Mouse (Mus musculus) kidney, adult 2 months (tissue): Measurements from ENCODE around the gene Hmgb2. TPM values are rescaled to one million over a fixed set of nuclear protein-coding genes. Genes with fewer than 3 reads are reported as not detected.
"Not testable (repeated sequence)": the region's sequence is repeated elsewhere in the genome, so short reads cannot be mapped to it uniquely, and the experiment has no call there.

Experiments
- DNase-seq: peaks from one replicate; pipeline ENCODE4 v3.0.0; 2021
- H3K27ac ChIP-seq: fragments of 200-500 bp; 2 replicates; pipeline ENCODE4 v1.5.1; 2012; ENCODE audit warnings: low read depth, low read length, control low read depth, inconsistent platforms; ENCODE audit not compliant: insufficient read depth
- H3K27me3 ChIP-seq: fragments of 200-500 bp; replicated peaks from 2 replicates; pipeline ENCODE4 v1.6.1; 2012; ENCODE audit warnings: mild to moderate bottlenecking, moderate library complexity, low read length, inconsistent platforms; ENCODE audit not compliant: control insufficient read depth, insufficient read depth
- H3K36me3 ChIP-seq: fragments of 200-500 bp; 2 replicates; pipeline ENCODE4 v1.6.1; 2012; ENCODE audit warnings: mild to moderate bottlenecking, moderate library complexity, low read length, inconsistent platforms; ENCODE audit not compliant: control insufficient read depth, insufficient read depth
- H3K4me1 ChIP-seq: fragments of 200-500 bp; 2 replicates; pipeline ENCODE4 v1.6.1; 2011; ENCODE audit warnings: low read length; ENCODE audit not compliant: control insufficient read depth, insufficient read depth
- H3K4me3 ChIP-seq: fragments of 200-500 bp; 2 replicates; pipeline ENCODE4 v1.5.1; 2011; ENCODE audit warnings: mild to moderate bottlenecking, low read depth, low read length, control low read depth; ENCODE audit not compliant: insufficient read depth
- CTCF ChIP-seq: fragments of 200-500 bp; conservative IDR thresholded peaks from 2 replicates; pipeline ENCODE4 v1.5.1; 2011; ENCODE audit warnings: low read depth, mild to moderate bottlenecking, control low read depth, low read length, moderate library complexity, mixed read lengths; ENCODE audit not compliant: insufficient read depth, insufficient read length
- POLR2A ChIP-seq: fragments of 200-500 bp; IDR thresholded peaks from one replicate; pipeline ENCODE4 v1.6.1; 2011; ENCODE audit warnings: low read depth, low read length, control low read depth
- WGBS: fragments of 180-500 bp; shearing (Covaris S2); methylation state at CpG from one replicate; pipeline ENCODE4 v1.1.7; 2018; 5-methylcytosine and 5-hydroxymethylcytosine counted together
- polyA plus RNA-seq: library from polyadenylated mRNA; depleted of rRNA; stranded (reverse); fragments of >200 nt; gene quantifications from 2 replicates; pipeline ENCODE4 v1.2.3, GENCODE M21; 2012

The Hmgb2 gene
- polyA plus RNA-seq, 1 experiment: 6.8 TPM

DNA sequence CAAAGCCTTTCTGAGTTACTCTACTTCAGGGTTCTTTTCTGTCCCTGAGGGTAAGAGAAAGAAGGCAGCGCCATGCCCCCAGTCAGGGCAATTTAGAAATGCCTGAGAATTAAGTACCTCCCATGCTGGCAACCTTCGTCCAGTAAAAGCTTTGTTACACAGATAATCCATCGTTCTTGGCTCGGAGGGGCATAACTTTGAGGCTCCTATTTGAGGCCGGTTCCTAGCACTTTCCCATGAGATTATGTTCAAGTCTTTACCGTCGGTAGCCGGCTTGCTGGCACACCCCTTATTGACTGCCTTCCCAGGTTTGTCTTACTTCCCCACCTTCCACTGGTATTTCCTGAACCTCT is 13.2 kb upstream of the Hmgb2 start:
- Histone ChIP-seq H3K4me3 (no peak overlapping the region), H3K4me1 (no peaks in the 10 kb centered on the region), H3K27ac (no peak overlapping the region), H3K36me3 (peaks cover 2% of the 10 kb centered on the region), H3K27me3 (no peaks in the 10 kb centered on the region)
- TF ChIP-seq POLR2A: no peak
- no peak for TF ChIP-seq CTCF
- no peak for DNase-seq
- WGBS: 49% methylated on average over 8 of the region's 8 CpGs

DNA sequence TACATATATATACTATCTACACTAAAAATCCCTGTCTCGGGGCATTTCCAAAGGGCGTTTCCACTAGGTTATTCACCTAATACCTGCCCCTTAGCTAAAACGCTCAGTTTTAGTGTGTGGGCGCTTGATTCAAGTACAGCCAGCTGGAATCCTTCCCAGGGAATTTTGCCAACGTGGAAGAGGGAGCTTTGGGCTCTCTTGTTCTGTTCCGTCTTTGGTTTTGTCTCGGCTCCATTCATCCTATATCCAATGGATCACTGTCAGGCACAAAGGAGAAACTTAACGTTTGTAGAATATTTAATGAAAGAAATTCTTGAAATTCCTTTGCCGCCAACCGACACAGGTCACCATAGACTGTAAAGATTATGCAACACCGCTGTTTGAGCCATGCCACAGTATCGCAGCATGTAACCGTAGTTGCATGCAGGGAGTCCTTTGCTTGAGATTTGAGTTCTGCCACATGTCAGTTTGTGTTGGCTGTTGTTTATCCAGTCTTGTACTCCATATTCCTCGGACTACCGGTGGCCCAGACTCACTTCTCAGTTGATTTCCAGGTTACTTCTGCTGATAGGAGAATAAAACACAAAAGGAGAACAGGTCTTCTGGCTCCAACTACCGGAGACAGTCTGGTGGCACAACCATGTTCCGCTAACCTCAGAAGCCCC is 12.7 kb upstream of the Hmgb2 start:
- TF ChIP-seq CTCF: no peak
- TF ChIP-seq POLR2A: no peak
- no peaks in the 10 kb centered on the region for H3K4me1 ChIP-seq
- H3K4me3 ChIP-seq: no peak overlapping the region
- 32% methylated on average over 17 of the region's 17 CpGs for WGBS
- no peak overlapping the region for H3K27ac ChIP-seq
- DNase-seq: peak; percentile 77
- no peaks in the 10 kb centered on the region for H3K27me3 ChIP-seq
- peaks cover 2% of the 10 kb centered on the region; the same call in 1 of the 2 replicates for H3K36me3 ChIP-seq

DNA sequence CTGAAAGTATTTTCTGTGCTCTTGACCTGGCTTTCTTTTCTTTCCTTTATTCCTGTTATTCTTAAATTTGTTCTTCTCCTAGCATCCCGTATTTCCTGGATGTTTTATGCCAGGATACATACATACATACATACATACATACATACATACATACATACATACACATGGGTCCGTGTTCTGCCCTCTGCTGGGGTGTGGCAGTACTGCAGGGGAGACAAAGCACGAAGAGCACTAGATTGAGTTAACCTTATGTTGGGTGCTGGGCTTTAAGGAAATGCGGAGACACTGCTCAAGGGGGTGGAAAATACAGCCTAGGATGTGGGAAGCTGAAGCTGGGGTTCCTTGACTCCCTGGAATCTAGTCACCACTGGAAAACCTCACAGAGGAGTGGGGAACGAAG is 8.1 kb upstream of the Hmgb2 start:
- Histone ChIP-seq H3K4me1 (no peaks in the 10 kb centered on the region), H3K4me3 (no peak overlapping the region), H3K36me3 (no peaks in the 10 kb centered on the region), H3K27me3 (no peaks in the 10 kb centered on the region), H3K27ac (no peak overlapping the region)
- DNase-seq: peak; percentile 48
- WGBS: 52% methylated on average over 5 of the region's 5 CpGs
- TF ChIP-seq POLR2A (no peak), CTCF (peak; percentile 73)

DNA sequence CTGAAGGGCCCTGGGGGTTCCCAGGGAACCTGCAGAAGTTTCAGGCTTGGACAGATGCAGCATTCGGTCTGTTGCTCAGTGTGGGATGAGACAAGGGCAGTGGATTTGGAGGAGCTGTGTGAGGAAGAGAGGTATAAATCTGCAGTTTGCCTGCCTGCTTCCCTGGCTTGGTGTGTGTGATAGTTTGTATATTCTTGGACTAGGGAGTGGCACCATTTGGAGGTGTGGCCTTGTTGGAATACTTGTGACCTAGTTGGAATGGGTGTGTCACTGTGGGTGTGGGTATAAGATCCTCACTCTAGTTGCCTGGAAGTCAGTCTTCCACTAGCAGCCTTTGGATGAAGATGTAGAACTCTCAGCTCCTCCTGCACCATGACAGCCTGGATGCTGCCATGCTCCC is 6.2 kb upstream of the Hmgb2 start:
- H3K36me3 ChIP-seq, DNase-seq, H3K27ac ChIP-seq, H3K4me3 ChIP-seq, H3K27me3 ChIP-seq, H3K4me1 ChIP-seq: not testable (repeated sequence)
- 83% methylated on average over 1 of the region's 1 CpGs for WGBS

DNA sequence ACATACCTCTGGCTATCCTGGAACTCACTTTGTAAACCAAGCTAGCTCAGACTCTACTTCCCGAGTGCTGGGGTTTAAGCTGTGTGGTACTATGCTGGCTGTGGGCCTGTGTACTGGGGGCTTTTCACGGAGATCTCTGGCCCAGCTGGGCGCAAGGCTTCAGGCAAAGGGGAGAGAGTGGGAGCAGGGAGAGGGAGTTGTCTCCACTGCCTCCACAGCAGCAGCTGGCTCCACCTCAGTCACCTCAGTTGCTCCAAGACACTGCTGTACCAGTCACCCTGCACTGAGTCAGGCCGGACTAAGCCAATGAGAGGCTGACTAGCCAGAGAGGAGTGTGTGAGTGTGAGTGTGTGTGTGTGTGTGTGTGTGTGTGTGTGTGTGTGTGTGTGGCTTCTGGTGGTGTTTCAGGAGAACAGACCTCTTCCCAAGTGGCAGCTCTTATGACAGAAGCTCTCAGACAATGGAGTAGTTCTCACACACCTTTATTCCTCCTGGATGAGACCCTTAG is 4.1 kb upstream of the Hmgb2 start:
- H3K27ac ChIP-seq: no peak overlapping the region
- no peak for DNase-seq
- no peaks in the 10 kb centered on the region for H3K27me3 ChIP-seq
- H3K4me3 ChIP-seq: no peak overlapping the region
- H3K36me3 ChIP-seq: no peaks in the 10 kb centered on the region
- 95% methylated on average over 4 of the region's 4 CpGs for WGBS
- TF ChIP-seq CTCF (no peak), POLR2A (no peak)
- H3K4me1 ChIP-seq: 0 out of 2 replicates have a peak, but pooled peaks cover 3% of the 10 kb centered on the region

DNA sequence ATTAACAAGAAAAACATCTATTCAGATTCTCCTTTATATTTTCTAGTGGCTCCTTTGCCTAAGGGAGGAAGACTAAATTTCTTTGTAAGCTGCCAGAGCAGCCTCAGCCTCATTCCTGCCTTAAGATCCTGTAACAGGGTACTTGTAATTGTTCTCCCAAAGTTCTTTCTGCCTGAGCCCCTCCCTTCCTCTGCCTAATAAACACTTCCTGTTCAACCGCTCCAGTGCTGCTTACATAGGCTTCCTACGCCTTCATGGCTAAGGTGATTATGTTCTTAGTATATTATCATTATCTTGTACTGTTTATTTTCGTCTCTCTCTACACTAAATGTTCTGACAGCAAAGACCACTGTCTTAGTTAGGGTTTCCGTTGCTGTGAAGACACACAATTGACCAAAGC is 3.0 kb upstream of the Hmgb2 start:
- no peak overlapping the region for H3K4me3 ChIP-seq
- 76% methylated on average over 4 of the region's 4 CpGs for WGBS
- H3K36me3 ChIP-seq: no peaks in the 10 kb centered on the region
- H3K27ac ChIP-seq: no peak overlapping the region
- 0 out of 2 replicates have a peak, but pooled peaks cover 3% of the 10 kb centered on the region for H3K4me1 ChIP-seq
- H3K27me3 ChIP-seq: no peaks in the 10 kb centered on the region
- TF ChIP-seq POLR2A: no peak
- no peak for TF ChIP-seq CTCF
- DNase-seq: peak; percentile 19

DNA sequence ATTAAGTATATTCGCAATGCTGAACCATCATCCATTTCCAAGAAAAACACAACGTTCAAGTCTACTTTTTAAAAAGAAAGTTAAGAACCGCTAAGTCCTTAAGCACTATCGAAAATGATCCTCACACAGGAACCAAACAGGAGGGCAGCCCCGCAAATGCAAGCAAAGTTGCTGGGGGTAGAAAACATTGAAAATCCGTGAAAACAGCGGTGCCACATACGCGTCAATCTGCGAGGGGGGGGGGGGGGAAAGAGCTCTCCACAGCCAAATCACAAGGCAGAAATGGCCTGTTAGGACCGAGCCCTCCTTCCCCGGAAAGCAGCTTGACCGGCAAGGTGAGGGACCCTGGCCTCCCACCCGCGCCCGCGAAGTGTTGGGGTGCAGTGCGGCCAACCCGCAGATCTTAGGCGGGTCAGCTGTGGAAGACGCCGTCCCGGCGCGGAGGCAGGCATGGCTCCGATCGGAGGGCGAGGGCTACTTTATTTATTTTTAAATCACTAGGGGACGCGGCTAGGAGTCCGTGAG is 854 bp upstream of the Hmgb2 start:
- Histone ChIP-seq H3K4me1 (0 out of 2 replicates have a peak, but pooled peaks cover 3% of the 10 kb centered on the region), H3K27me3 (no peaks in the 10 kb centered on the region), H3K27ac (no peak overlapping the region), H3K36me3 (peaks cover 2% of the 10 kb centered on the region; the same call in 1 of the 2 replicates), H3K4me3 (peak overlapping the region; percentile 63)
- WGBS: 2% methylated on average over 31 of the region's 31 CpGs
- TF ChIP-seq CTCF (no peak), POLR2A (no peak)
- DNase-seq: no peak
